Mouse (Mus musculus): ENCODE measurements around the gene Prr5l.

GRCm38 (mm10) chr2:101665058-101665702 lies 217.6 kb downstream of the Prr5l start:
- TF ChIP-seq POLR2A (IDR thresholded peaks at IDR 0.05; ENCODE audit: low read depth, low read length) (no peak), CTCF (IDR thresholded peaks at IDR 0.05; ENCODE audit: borderline replicate concordance, insufficient read depth, low read length) (peak; percentile 86; the same call in 1 of the 2 replicates)

Data from embryonic fibroblast, embryonic 13.5 days (primary cell).